10 mouse cellular contexts compared by ENCODE assay signal in the genomic region with DNA sequence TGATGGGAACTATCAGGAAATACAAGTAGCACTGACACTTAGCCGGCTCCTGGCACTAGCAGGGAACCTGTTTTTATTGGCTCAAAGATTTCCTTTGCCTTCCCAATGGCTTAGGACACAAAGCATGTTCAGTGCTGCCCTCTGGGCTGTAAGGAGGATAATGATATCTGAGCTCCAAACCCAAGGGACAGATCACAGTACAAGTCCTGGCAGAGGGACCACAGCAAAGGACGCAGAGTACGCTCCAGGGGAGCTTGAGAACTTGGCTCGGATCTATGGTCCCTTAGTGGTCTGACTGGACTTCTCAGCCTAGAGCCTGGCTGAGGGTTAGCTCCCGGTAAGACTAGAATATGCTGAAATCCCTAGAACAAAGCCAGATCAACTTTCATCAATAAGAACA.
DNase-seq lines count a peak whose midpoint lies in the region; ATAC-seq and TF ChIP-seq lines count a peak whose summit lies in the region.
"Had no signal": no experiment of that assay in that cellular context is flagged by ENCODE, and none has a peak within 500 bp of the region (broad histone marks: within the 10 kb centered on the region; RNA-seq: fewer than 3 reads in every experiment).

No protein-coding gene starts in this region.

- WGBS in liver, adult 2 months = 90% methylated on average over 5 of the region's 5 CpGs
- WGBS in liver, embryonic 12.5 days (ENCODE audit: insufficient replicate concordance) = 72% methylated on average over 5 of the region's 5 CpGs

- peaks cover 6% of the 10 kb centered on the region for H3K4me1 ChIP-seq in liver, adult 2 months (ENCODE audit: control insufficient read depth, insufficient read depth, low read length)
- no peaks in the 10 kb centered on the region for H3K4me1 ChIP-seq in liver, embryonic 12.5 days

- H3K79me2 ChIP-seq in liver, adult 2 months (ENCODE audit: control insufficient read depth, insufficient read depth, low read length) = no peaks in the 10 kb centered on the region

- H3K27me3 ChIP-seq in liver, adult 2 months (ENCODE audit: control insufficient read depth, insufficient read depth, low read length) = no peaks in the 10 kb centered on the region
- no peaks in the 10 kb centered on the region for H3K27me3 ChIP-seq in liver, embryonic 12.5 days (replicated peaks)
- H3K27me3 ChIP-seq: embryonic facial prominence, embryonic 13.5 days had no signal

- no peaks in the 10 kb centered on the region for H3K36me3 ChIP-seq in liver, adult 2 months (ENCODE audit: control insufficient read depth, insufficient read depth, low read length)
- H3K36me3 ChIP-seq in liver, embryonic 12.5 days = no peaks in the 10 kb centered on the region
- H3K36me3 ChIP-seq: embryonic facial prominence, embryonic 13.5 days had no signal

- intact Hi-C loops in gastrocnemius, postnatal 36 days (cut with DNase I) = no loop called here

- no peak for TF ChIP-seq POLR2A in liver, adult 2 months (IDR thresholded peaks at IDR 0.05; ENCODE audit: extremely low read depth, insufficient read depth, low read length)

- no peaks in the 10 kb centered on the region for H3K9me3 ChIP-seq in liver, embryonic 12.5 days (replicated peaks)
- H3K9me3 ChIP-seq: embryonic facial prominence, embryonic 13.5 days had no signal

- H3K27ac ChIP-seq in liver, adult 2 months (replicated peaks; ENCODE audit: insufficient read depth, low read depth, low read length) = no peak overlapping the region
- no peak overlapping the region for H3K27ac ChIP-seq in liver, embryonic 12.5 days
- H3K27ac ChIP-seq: embryonic facial prominence, embryonic 13.5 days; liver, embryonic 14.5 days had no signal

- no peak overlapping the region for H3K4me3 ChIP-seq in liver, adult 2 months (ENCODE audit: insufficient read depth, low read depth, low read length)
- no peak overlapping the region for H3K4me3 ChIP-seq in liver, embryonic 12.5 days
- H3K4me3 ChIP-seq: embryonic facial prominence, embryonic 13.5 days had no signal

- no peak for TF ChIP-seq CTCF in liver, adult 2 months (IDR thresholded peaks at IDR 0.05; ENCODE audit: low read depth, low read length)

- H3K4me2 ChIP-seq in liver, embryonic 12.5 days = no peak overlapping the region
- H3K4me2 ChIP-seq: embryonic facial prominence, embryonic 13.5 days had no signal

- H3K9ac ChIP-seq in liver, adult 2 months (ENCODE audit: low read depth, low read length) = no peak overlapping the region
- no peak overlapping the region for H3K9ac ChIP-seq in liver, embryonic 12.5 days
- H3K9ac ChIP-seq: embryonic facial prominence, embryonic 13.5 days; liver, embryonic 14.5 days had no signal

- peak; percentile 56; the same call in 1 of the 2 replicates for ATAC-seq in frontal cortex, adult (ENCODE audit: low TSS enrichment)
- no peak for ATAC-seq in liver, embryonic 12.5 days
- ATAC-seq in megakaryocyte progenitor cell, adult 5-6 weeks (replicated peaks; ENCODE audit: poor library complexity) = no peak

- DNase-seq in frontal cortex, postnatal 25 days (ENCODE audit: low spot score in 2 of 2) = no peak
- peak; percentile 5 for DNase-seq in liver, adult 2 months (ENCODE audit: extremely low read depth, low read depth, low spot score)
- DNase-seq in gastrocnemius, postnatal 36 days = peak; percentile 33 to 50
- DNase-seq in layer of hippocampus, postnatal 36 days = peak; percentile 7 to 11
- DNase-seq in spleen, postnatal 4 days (ENCODE audit: low spot score in 2 of 2) = no peak

Comparison
In these comparisons a context has a peak if more than half of its experiments do, and no peak if none do; other contexts are left out.
1. DNase-seq: peak in liver, adult 2 months (single experiment), gastrocnemius, postnatal 36 days (2 of 2) and layer of hippocampus, postnatal 36 days (2 of 2); none in frontal cortex, postnatal 25 days (0 of 2) and spleen, postnatal 4 days (0 of 2).